Mouse (Mus musculus): ENCODE results near the gene Rtl5.

Rtl5 gene

GRCm38 (mm10) chrX:102066134-102066533 lies 5.0 kb downstream of the Rtl5 start:
- peak; percentile 71 for DNase-seq (ENCODE audit: low read depth)

DNA sequence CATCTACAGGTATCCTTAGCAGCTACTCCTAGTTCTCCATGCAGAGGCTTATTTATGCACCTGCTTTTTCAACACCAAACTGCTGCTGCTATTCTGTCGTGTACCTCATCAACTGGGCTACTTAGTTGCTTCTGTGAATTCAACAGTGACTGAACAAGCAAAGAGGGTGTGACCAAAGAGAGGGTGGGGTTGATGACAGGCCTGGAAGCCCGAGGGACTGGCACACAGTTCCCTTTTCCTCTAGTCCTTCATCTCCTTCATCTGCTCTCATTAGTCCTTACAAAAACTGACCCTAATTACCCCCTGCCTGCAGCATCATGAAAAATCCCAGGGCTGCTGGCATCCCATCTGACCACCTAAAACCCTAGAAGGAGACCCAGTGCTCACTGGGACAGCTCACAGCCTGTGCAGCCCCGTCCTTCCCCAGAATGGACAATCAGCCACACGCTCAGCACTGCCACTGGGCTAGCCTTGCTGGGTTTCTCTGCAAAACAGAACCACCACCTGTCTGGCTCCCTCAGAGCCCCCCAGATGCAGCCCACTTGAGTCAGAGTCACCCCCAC lies 5.8 kb downstream of the Rtl5 start:
- DNase-seq (ENCODE audit: low read depth), result peak; percentile 18

DNA sequence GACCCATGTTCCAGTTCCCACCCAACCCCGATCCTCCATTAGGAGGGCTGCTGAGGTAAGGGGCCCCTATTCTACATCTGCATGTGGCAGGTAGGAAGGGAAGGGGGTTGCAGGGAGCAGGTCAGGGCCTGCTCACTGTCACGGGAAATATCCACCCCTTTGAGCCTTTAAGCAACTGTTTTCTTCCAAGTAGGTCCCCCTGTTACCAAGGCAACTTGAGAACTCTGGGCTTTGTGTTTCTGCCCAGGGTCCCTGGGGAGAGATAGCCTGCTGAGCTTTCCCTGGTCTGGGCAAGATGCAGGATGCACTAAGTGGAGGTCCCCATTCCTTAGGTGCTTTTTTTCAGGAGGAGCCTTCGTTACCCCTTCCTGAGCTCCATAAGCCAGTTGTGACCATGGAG lies 7.0 kb downstream of the Rtl5 start:
- no peak for DNase-seq (ENCODE audit: low read depth)

GRCm38 (mm10) chrX:102060891-102061290 lies 10.2 kb downstream of the Rtl5 start:
- DNase-seq (ENCODE audit: low read depth), result peak; percentile 45

DNA sequence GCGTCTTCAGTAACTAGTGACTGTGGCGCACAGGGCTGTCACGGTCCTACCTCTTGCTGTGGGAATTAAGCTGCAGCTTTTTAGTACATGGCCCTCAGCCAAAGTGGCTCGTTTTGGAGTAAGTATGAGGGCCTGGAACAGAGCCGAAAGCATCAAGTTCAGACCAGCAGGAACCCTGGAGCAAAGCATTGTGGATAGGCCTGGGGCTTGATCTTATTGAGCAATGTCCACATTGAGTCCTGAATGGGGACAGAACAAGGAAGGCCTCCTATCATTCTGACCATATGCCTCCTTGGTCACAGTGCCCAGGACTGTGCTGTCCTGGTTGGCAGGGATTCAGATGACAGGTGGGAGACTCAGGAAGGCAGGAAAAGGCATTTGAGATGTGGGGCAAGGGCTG lies 10.9 kb downstream of the Rtl5 start:
- DNase-seq (ENCODE audit: low read depth), result no peak

DNA sequence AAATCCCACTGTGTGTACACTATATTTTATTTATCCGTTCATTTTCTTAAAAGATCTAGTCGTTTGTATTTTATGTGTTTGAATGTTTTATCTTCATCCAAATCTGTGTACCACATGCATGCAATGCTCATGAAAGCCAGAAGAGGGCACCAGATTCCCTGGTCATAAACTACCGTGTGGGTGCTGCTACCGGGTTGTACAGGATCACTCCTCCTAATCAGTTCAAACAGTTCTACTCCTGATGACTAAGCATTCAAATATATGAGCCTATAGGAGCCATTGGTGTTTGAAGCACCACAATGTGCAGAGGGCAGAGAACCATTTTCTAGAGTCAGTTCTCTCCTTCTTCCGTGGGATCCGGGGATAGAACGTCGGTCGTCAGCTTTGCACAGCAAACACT lies 11.7 kb downstream of the Rtl5 start:
- DNase-seq (ENCODE audit: low read depth), result peak; percentile 82

- no peak for DNase-seq (ENCODE audit: low read depth)
Measured at GRCm38 (mm10) chrX:102054009-102054408, 17.1 kb downstream of the Rtl5 start.

DNA sequence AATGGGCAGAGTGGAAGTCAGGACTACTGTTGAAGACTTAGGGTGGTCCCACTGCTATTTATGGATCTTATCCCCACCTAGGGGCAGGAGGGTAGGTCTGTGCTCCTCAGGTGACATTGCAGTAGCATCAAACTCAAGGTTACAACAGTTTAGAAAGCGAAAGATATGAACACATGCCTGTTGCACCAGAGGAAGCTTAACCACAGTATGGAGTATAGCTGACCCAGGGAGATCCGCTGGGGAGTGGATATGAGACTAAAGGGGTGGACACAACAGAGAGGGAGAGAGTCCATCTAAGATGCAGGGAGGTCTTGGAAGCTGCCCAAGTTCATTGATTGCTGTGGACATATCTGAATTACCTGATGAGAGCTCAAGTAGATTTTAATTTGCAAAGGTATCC lies 17.7 kb downstream of the Rtl5 start:
- DNase-seq (ENCODE audit: low read depth), result no peak

- DNase-seq (ENCODE audit: low read depth), result no peak
Measured at GRCm38 (mm10) chrX:102051225-102051624, 19.9 kb downstream of the Rtl5 start.

DNA sequence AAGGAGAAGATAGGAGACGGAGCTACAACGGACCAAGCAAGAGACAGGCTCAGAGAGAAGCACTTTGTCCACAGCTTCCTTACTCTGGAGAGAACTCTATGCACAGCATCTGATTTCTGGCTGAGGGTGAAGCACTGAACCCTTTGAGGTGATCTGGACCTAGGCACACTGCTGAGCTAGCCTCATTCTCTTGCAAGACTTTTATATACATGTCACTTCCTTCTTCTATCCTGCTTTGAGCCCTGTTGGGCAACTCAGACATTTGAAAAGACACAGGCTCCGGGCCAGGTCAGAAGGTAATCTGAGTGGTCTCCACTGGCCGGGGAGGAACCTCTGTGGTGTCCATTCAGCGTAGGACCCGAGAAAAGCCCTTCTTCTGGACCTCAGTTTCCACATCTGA lies 20.6 kb downstream of the Rtl5 start:
- no peak for DNase-seq (ENCODE audit: low read depth)

DNA sequence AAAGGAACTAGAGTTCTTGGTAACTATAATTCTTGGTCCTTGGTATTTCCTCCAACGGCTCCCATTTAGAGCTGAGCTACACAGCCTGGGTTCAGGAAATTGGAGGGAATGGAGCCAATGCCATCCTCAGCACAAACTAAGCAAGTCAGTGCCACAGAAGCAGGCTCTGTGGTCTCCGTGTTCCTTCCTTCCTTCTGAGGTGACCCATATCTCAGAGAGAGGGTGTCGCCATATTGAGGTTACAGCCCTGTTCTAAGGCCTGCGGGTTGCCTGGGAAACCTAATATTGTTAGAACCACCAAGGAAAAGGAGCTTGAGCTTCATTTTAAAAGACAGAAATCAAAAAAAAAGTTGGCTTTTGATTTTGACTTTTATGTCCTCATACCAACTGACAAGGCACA lies 28.7 kb downstream of the Rtl5 start:
- peak; percentile 56 for DNase-seq (ENCODE audit: low read depth)

GRCm38 (mm10) chrX:102041562-102041961 lies 29.5 kb downstream of the Rtl5 start:
- no peak for DNase-seq (ENCODE audit: low read depth)

DNA sequence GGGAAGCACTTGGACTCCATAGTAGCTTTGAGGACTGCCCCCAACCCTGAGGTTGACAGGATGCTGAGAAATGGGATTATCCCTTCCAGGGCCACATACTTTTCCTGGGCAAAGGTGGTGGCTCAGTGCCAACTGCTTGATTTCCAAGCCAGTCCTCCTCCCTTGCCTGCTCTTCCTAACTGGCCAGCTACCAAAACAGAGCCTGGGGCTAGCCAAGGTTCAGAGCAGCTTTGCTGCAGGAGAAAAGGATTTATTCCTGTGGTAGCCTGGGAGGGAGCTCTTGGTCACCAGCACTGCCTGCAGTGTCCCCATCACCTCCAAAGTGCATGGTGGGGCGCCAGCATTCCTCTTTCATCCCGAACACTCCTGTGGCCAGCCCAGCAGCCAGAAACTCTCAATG lies 33.6 kb downstream of the Rtl5 start:
- DNase-seq (ENCODE audit: low read depth), result no peak

GRCm38 (mm10) chrX:102036866-102037361 lies 34.2 kb downstream of the Rtl5 start:
- peak; percentile 65 for DNase-seq (ENCODE audit: low read depth)

- DNase-seq (ENCODE audit: low read depth), result no peak
Measured at GRCm38 (mm10) chrX:102035671-102036070, 35.4 kb downstream of the Rtl5 start.

DNA sequence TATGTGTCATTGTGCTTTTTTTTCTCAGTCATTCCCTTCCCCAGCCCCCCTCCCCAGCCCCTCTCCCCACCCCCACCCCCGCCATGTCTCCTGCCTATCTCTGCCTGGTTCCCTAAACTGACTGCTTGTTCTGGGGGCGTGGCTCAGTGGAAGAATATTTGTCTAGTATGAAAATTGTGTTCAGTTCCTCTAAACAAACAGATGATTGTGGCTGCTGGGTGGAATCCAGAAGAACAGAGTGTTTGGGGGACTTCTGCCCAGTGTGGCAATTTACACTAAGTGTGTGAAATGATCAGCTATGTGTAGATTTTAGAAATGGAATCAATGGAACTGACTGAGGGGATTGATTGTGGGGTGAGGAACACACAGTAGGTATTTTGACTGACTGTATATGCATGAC lies 37.5 kb downstream of the Rtl5 start:
- DNase-seq (ENCODE audit: low read depth), result no peak

DNA sequence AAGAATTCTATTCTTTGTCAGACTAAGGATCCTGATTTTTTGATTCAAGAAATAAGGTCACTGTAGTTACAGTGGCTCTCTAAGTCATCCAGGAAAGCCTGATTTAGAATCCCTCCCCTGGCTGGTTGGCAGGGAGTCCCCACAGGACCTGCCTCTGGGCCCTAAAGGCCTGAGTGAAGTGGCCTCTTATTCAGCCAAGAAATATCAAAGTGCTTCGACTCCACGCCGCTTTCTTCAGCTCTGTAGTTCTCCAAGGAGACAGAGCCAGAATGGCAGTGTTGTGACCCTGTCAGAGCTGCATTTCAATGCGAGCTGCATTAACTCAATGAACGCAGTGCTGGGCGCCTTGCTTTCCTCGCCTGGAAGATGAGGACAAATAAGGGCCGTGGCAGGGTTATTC lies 38.7 kb downstream of the Rtl5 start:
- DNase-seq (ENCODE audit: low read depth), result peak; percentile 27

- peak; percentile 92 for DNase-seq (ENCODE audit: low read depth)
Measured at GRCm38 (mm10) chrX:102031851-102032250, 39.3 kb downstream of the Rtl5 start.

GRCm38 (mm10) chrX:102024976-102025375 lies 46.1 kb downstream of the Rtl5 start:
- no peak for DNase-seq (ENCODE audit: low read depth)

- no peak for DNase-seq (ENCODE audit: low read depth)
Measured at GRCm38 (mm10) chrX:102019471-102020240, 51.4 kb downstream of the Rtl5 start.

DNA sequence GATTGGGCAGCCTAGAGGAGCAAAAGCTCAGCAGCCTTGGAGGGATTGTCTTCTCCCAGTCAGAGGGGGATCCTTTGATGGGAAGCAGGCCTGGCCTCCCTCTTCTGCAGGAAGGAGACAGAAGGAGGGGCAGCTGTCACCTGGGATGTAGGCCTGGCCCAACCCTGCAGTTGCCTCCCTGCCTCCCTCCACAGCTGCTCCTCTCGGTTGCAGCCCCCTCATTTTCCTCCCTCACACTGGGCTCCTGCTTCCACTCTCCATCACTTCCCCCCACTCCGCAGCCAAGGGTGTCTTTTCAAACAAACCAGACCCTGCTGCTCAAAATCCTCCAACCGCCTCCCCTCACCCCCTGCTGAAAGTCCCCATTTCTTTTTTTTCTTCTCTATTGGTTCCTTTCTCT lies 52.2 kb downstream of the Rtl5 start:
- DNase-seq (ENCODE audit: low read depth), result no peak

GRCm38 (mm10) chrX:102017213-102017923 lies 53.7 kb downstream of the Rtl5 start:
- DNase-seq (ENCODE audit: low read depth), result no peak
